ENCODE assay signal across 8 mouse cellular contexts in genomic region chr13:24481615-24482295, GRCm38 (mm10).
DNase-seq lines count a peak whose midpoint lies in the region; ATAC-seq and TF ChIP-seq lines count a peak whose summit lies in the region.

No protein-coding gene starts in this region.

- DNase-seq in 416B (ENCODE audit: low read depth): peak; percentile 80
- DNase-seq in T-cell, adult 2 months (ENCODE audit: low spot score): peak; percentile 53
- DNase-seq in embryo, embryonic 10 days (ENCODE audit: low spot score): peak; percentile 69
- DNase-seq in gonadal fat pad, adult 2 months (ENCODE audit: low read depth): peak; percentile 28
- peak; percentile 45 for DNase-seq in kidney, adult 2 months
- peak; percentile 81 for DNase-seq in limb, embryonic 14.5 days (ENCODE audit: low spot score)
- peak; percentile 32 to 53 for DNase-seq in natural killer cell, adult 2 months (ENCODE audit: low spot score in 2 of 2)
- DNase-seq in thymus, postnatal 14 days: peak; percentile 60

- no peak overlapping the region for H3K27ac ChIP-seq in kidney, adult 2 months (ENCODE audit: insufficient read depth, low read depth, low read length)
- H3K27ac ChIP-seq in limb, embryonic 14.5 days (replicated peaks; ENCODE audit: low read depth, low read length): no peak overlapping the region

- peak; percentile 73 for ATAC-seq in limb, embryonic 14.5 days (ENCODE audit: low FRiP score, low read depth)

- no peak for TF ChIP-seq POLR2A in kidney, adult 2 months (IDR thresholded peaks at IDR 0.05; ENCODE audit: low read depth, low read length)
- no peak for TF ChIP-seq POLR2A in limb, embryonic 14.5 days (IDR thresholded peaks at IDR 0.05; ENCODE audit: borderline replicate concordance, extremely low read depth, insufficient read depth, insufficient read length)

- H3K36me3 ChIP-seq in kidney, adult 2 months (ENCODE audit: control insufficient read depth, insufficient read depth, low read length): no peaks in the 10 kb centered on the region
- H3K36me3 ChIP-seq in limb, embryonic 14.5 days (ENCODE audit: control insufficient read depth, insufficient read depth, low read length): no peaks in the 10 kb centered on the region

- 46% methylated on average over 10 of the region's 10 CpGs for WGBS in kidney, adult 2 months
- 58% methylated on average over 10 of the region's 10 CpGs for WGBS in limb, embryonic 14.5 days

- no peaks in the 10 kb centered on the region for H3K4me1 ChIP-seq in kidney, adult 2 months (ENCODE audit: control insufficient read depth, insufficient read depth, low read length)
- H3K4me1 ChIP-seq in limb, embryonic 14.5 days (ENCODE audit: control insufficient read depth, insufficient read depth, low read length): peaks cover 3% of the 10 kb centered on the region; the same call in 1 of the 2 replicates

- H3K4me3 ChIP-seq in kidney, adult 2 months (ENCODE audit: insufficient read depth, low read depth, low read length): no peak overlapping the region
- H3K4me3 ChIP-seq in limb, embryonic 14.5 days (replicated peaks; ENCODE audit: low read length): no peak overlapping the region

- no peak overlapping the region for H3K4me2 ChIP-seq in limb, embryonic 14.5 days (replicated peaks; ENCODE audit: low read depth, low read length, severe bottlenecking)

- no peaks in the 10 kb centered on the region for H3K9me3 ChIP-seq in limb, embryonic 14.5 days (ENCODE audit: control insufficient read depth, low read length)

- H3K27me3 ChIP-seq in kidney, adult 2 months (replicated peaks; ENCODE audit: control insufficient read depth, insufficient read depth, low read length): no peaks in the 10 kb centered on the region
- H3K27me3 ChIP-seq in limb, embryonic 14.5 days (ENCODE audit: control insufficient read depth, insufficient read depth, low read length): no peaks in the 10 kb centered on the region

- no peak overlapping the region for H3K9ac ChIP-seq in limb, embryonic 14.5 days (ENCODE audit: low read depth, low read length, severe bottlenecking)

- TF ChIP-seq CTCF in kidney, adult 2 months (conservative IDR thresholded peaks at IDR 0.05; ENCODE audit: insufficient read depth, insufficient read length, low read depth, low read length): peak; percentile 84

Comparison
In these comparisons a context has a peak if more than half of its experiments do, and no peak if none do; other contexts are left out.
1. DNase-seq: peak in every context shown above with its lines; median percentile 81 in limb, embryonic 14.5 days; 80 in 416B; 69 in embryo, embryonic 10 days; 60 in thymus, postnatal 14 days; 53 in T-cell, adult 2 months; 45 in kidney, adult 2 months; 42 in natural killer cell, adult 2 months; 28 in gonadal fat pad, adult 2 months.